Mouse (Mus musculus): ENCODE results near the gene Dock10.
"Not testable (repeated sequence)": the region's sequence is repeated elsewhere in the genome, so short reads cannot be mapped to it uniquely, and the experiment has no call there.

Dock10 gene

GRCm38 (mm10) chr1:80757977-80758797, at the start of gene Dock10:
TSS of gene Dock10 (minus strand) at chr1:80758527.
- peak; percentile 63 for DNase-seq (ENCODE audit: low spot score)

- no peak for DNase-seq (ENCODE audit: low spot score)
Measured at GRCm38 (mm10) chr1:80806835-80807398, 48.6 kb upstream of the Dock10 start.

DNA sequence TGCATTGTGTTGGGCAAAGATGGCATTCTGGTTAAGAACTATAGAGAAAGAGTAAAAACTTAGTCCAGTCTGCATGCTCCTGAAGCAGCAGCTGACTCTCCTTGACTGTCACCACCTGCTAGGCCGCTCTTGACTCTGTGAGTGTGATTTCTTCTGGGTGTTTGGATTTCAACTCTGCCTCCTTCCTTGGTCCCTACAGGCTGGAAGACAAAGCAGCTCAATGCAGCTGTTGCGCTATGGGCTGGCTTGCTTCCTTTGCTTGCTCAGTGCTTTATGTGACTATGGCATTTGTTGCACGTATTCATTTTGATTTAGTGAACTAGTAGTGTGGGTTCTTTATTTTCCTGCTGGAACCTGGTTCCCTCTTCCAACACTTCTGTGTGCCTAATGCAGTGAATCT, 43.7 kb upstream of the Dock10 start:
- DNase-seq (ENCODE audit: low spot score) = peak; percentile 10

DNA sequence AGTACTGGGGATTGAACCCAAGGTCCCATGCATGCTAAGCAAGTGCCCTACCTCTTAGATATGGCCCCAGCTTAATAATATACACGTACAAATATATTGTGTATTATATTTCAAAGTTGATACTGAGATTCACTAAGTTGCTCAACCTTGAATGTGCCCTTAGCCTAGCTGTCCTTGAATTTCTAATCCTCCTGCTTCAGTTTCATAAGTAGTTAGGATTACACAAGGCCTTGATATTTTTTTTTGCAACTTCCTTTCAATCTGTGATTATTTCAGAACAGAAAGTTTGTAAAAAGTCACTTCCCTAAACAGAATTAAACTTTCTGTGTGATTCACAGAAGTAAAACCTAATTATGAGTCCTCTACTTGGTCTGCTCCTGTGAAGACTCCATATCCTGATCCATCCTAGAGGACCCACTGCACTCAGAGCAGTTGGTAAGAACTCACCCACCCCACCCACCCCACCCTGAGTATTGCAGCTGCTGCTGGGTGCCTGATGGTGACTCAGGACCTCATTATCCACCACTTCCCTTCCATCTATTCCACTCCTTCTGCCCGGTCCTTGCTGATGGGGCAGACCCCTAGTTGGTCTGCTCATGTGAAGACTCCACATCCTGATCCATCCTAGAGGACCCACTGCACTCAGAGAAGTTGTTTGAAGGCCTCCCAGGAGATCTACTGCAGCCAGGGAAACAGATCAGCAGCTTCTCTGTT, 26.9 kb upstream of the Dock10 start:
- no peak for DNase-seq (ENCODE audit: low spot score)

- DNase-seq (ENCODE audit: low spot score) = no peak
Measured at GRCm38 (mm10) chr1:80784155-80784554, 25.8 kb upstream of the Dock10 start.

GRCm38 (mm10) chr1:80765504-80765903, 7.2 kb upstream of the Dock10 start:
- no peak for DNase-seq (ENCODE audit: low spot score)

GRCm38 (mm10) chr1:80763042-80763950, 5.0 kb upstream of the Dock10 start:
- DNase-seq (ENCODE audit: low spot score) = no peak

DNA sequence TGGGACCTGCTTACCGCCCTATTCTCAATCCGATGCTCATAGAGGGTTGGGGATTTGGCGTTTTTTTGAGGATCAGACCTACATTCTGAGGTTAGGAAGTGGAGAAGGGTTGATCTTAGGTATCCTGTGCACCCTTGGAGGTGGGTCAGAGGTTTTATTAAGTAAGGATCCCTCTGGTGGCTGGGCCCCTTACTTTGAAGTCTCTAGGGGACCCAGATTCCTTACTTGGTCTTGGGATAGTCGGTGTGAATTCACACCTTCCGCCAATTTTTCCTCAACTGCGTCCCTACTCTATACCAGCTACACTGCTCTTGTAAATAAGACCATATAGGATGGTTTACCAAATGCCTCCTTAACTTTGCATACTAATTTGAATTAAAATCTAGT, 464 bp upstream of the Dock10 start:
- DNase-seq (ENCODE audit: low spot score) = no peak

GRCm38 (mm10) chr1:80757650-80757976, 714 bp downstream of the Dock10 start:
- no peak for DNase-seq (ENCODE audit: low spot score)

- DNase-seq (ENCODE audit: low spot score) = peak; percentile 53
Measured at GRCm38 (mm10) chr1:80756824-80757649, 1.3 kb downstream of the Dock10 start.

- DNase-seq (ENCODE audit: low spot score) = no peak
Measured at GRCm38 (mm10) chr1:80756060-80756439, 2.3 kb downstream of the Dock10 start.

DNA sequence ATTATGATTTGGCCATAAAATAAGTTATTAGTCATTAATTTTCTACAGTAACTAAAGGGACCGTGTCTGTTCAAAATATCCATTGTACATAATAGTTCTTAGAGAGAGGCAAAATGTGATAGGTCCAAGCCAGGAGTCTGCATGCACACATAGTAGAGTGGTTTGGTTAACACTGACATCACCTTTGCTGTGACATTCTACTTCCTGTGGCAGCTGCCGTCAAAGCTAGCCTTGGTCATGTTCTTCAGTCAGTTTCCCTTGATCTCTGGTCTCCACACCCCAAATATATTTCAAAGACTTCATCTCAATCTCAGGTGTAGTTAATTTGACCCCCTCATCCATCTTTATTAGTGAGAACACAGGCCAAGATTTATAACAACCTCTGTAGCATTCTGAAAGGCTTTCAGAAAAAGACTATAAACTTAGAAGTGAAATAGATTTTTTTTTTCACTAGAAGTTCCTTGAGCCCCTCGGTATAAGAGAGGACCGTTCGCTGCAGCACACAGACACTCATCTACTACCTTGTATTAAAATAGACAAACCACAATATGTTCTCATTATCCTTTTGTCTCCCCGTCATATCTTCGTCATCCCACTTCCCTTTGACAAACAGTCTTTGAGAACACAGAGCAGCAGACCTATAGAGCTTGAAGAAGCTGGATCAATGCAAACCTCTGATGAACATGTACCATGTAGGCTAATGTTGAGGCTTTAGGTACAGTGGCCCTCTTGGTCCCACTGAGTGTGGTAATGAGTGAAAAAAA, 2.8 kb downstream of the Dock10 start:
- no peak for DNase-seq (ENCODE audit: low spot score)

DNA sequence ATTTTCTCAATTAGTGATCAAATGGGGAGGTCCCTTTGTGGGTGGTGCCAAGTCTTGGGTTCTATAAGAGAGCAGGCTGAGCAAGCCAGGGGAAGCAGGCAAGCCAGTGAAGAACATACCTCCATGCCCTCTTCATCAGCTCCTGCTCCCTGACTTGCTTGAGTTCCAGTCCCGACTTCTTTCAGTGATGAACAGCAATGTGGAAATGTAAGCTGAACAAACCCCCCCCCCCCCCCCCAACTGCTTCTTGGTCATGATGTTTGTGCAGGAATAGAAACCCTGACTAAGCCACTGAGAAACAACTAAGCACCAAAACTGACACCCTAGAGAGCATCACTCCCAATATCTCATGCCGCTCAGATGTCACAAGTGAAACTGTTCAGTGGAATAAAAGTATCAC, 9.2 kb downstream of the Dock10 start:
- DNase-seq (ENCODE audit: low spot score) = not testable (repeated sequence)

- no peak for DNase-seq (ENCODE audit: low spot score)
Measured at GRCm38 (mm10) chr1:80746691-80747463, 11.4 kb downstream of the Dock10 start.

DNA sequence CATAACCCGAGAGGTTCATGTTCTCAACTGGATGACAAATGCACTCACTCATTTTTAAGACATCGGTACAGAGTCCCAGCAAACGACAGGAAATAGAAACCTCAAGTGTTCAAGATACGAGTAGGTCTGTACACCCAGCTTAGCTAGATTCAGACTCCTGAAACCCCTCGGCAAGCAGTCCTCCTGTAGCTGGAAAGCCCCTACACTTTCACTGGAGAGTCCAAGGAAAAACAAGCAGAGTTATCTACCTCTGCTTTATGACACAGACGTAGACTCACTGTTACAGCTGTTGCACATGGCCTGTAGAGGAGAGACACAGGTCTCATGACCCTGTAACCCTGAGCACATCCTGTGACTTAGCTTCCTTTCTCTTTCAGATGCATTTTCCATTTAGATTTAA, 12.1 kb downstream of the Dock10 start:
- DNase-seq (ENCODE audit: low spot score) = no peak

GRCm38 (mm10) chr1:80739472-80739871, 18.9 kb downstream of the Dock10 start:
- no peak for DNase-seq (ENCODE audit: low spot score)

DNA sequence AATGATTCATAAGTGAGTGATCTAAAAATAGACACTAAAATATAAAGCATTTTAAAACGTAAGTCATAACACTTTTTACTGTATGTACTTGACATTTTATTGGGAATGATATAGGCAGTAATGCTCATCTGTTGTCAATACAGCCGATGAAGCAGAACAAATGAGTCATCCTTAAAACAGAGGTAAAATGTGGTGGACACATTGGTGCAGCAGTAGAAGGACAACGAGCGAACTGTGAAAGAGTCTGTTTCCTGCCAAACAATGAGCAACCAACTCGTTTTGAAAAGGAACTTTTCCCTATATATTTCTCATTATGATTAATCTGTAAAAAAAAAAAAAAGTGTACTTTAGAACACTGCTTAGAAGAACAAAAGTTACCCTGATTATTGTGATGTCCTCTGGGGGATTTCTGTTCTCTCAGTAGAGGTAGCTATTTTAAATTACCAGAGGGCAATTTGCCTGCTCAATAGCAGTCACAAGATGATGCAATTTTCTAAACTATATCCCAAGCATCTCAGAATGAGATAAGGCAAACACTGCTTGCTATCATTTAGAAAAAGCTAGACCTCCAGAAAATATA, 20.4 kb downstream of the Dock10 start:
- DNase-seq (ENCODE audit: low spot score) = no peak

DNA sequence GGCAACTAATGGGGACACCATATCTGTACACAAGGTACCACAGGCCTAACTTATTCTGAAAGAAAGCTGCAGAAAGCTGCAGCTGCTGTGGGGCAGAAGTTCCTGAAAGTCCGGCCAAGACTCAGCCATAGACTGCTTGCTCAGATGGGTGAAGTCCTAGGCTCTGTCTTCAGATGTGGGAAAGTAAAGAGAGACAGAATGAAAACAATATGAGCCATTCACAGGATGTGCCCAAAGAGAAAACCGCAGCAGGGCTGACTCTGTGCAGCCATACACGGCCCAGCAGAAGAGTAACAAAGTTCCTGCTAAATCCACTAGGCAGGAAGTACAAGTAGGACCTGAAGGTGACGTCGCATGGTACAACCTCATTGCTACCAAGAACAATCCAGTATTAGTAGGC, 27.7 kb downstream of the Dock10 start:
- DNase-seq (ENCODE audit: low spot score) = no peak

DNA sequence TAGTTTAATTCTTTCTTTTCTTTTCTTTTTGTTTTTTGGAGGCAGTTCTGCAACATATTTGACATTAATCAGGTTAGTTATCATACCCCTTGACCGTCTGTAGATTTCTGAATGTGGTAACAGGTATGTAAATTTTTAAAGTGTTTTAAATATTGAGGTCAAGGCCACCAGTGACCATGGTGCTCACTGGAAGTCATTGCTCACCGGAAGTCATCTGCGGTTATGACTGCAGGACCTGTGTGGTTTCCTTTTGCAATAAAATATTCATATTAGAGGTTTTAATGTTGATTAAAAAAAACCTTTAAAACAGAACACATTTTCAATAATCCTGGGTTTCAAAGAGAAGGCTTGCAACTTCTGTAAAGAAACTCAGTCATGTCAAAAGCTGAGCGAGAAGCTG, 28.2 kb downstream of the Dock10 start:
- DNase-seq (ENCODE audit: low spot score) = no peak

Data from retina, embryonic 14.5 days (tissue).